Mouse (Mus musculus) olfactory bulb, adult 2 months (tissue): ENCODE measurements around the gene Prkar2b. TPM values are rescaled to one million over a fixed set of nuclear protein-coding genes. Genes with fewer than 3 reads are reported as not detected.

ENCODE experiments used
- H3K27ac ChIP-seq: fragments of 200-500 bp; 2 replicates; pipeline ENCODE4 v1.5.1; 2012; ENCODE audit warnings: low read depth, low read length; ENCODE audit not compliant: insufficient read depth
- H3K4me1 ChIP-seq: fragments of 200-500 bp; 2 replicates; pipeline ENCODE4 v1.6.1; 2012; ENCODE audit warnings: low read length; ENCODE audit not compliant: control insufficient read depth, insufficient read depth
- H3K4me3 ChIP-seq: fragments of 200-500 bp; 2 replicates; pipeline ENCODE4 v1.5.1; 2012; ENCODE audit warnings: mild to moderate bottlenecking, low read depth, low read length, moderate library complexity; ENCODE audit not compliant: insufficient read depth
- CTCF ChIP-seq: fragments of 200-500 bp; IDR thresholded peaks from 2 replicates; pipeline ENCODE4 v1.5.1; 2012; ENCODE audit warnings: low read depth, mild to moderate bottlenecking, low read length, moderate library complexity; ENCODE audit not compliant: insufficient read depth
- POLR2A ChIP-seq: fragments of 200-500 bp; IDR thresholded peaks from 2 replicates; pipeline ENCODE4 v1.6.1; 2012; ENCODE audit warnings: mild to moderate bottlenecking, low read depth, low read length, moderate library complexity; ENCODE audit not compliant: insufficient read depth
- WGBS: fragments of 180-500 bp; shearing (Covaris S2); methylation state at CpG from one replicate; pipeline ENCODE4 v1.1.7; 2018; 5-methylcytosine and 5-hydroxymethylcytosine counted together
- polyA plus RNA-seq: library from polyadenylated mRNA; stranded (reverse); fragments of >200 nt; gene quantifications from 2 replicates; pipeline ENCODE4 v1.2.4, GENCODE M21; 2012; ENCODE audit warnings: low replicate concordance; ENCODE audit not compliant: missing spikeins, insufficient read depth, insufficient read length

The Prkar2b gene
- polyA plus RNA-seq, 1 experiment = not detected

DNA sequence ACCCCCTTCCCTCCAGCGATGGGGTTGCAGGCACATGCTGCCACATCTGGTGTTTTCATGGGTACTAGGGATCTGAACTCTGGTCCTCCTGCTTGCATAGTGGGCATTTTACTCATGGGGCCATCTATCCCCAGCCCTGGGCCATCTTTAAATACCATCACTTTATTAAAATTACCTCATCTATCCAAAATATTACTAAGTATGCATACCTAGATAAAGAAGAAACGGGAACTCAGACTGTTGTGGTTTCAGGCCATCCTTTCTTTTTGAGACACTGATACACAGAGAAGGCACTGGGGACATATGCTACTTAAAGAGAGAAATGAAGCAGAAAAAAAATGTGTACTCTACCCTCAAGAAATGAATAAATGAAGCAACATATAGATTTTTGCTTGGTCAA lies 74.6 kb downstream of the Prkar2b start:
- Histone ChIP-seq H3K27ac (no peak overlapping the region), H3K4me3 (no peak overlapping the region), H3K4me1 (peaks cover 5% of the 10 kb centered on the region; the same call in 1 of the 2 replicates)
- 98% methylated on average over 2 of the region's 2 CpGs for WGBS
- TF ChIP-seq POLR2A (no peak), CTCF (no peak)

DNA sequence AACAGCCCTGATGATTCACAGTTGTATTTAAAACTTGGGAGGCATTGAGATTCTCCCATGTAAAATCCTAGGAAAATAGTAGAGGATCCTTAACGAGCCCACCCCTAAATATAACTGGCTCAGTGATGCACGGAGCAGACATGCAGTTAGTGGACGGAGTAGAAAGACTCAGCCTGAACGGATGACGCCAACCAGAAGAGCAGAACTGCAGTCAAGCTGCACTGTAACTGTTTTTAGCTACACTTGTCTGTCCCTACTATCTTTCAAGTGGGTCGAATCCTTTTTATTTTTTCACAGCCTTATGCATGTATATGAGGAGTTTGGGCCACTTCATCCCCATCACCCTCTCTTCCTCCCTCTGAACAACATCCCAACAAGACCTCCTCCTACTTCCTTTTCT lies 75.4 kb downstream of the Prkar2b start:
- WGBS = 83% methylated on average over 6 of the region's 6 CpGs
- Histone ChIP-seq H3K4me1 (peaks cover 5% of the 10 kb centered on the region; the same call in 1 of the 2 replicates), H3K4me3 (no peak overlapping the region), H3K27ac (no peak overlapping the region)
- TF ChIP-seq CTCF (no peak), POLR2A (no peak)

DNA sequence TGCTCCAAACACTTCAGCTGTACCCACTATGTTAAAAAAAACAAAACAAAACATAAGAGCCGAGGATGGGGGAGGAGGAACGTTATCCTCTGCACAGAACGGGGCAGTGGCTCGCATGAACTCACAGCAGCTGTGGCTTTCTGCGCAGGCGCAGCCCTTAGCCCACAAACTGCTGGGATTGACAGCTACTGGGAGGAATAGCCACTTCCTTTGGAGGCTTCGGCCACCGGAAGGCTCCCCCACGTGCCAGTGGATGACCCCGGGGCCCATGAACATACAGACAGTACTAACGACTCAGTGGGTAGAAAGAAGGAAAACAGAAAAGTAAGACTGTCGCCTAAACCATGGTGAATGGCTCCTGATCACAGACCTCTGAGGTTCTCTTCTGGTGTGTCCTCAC lies 76.4 kb downstream of the Prkar2b start:
- peaks cover 5% of the 10 kb centered on the region; the same call in 1 of the 2 replicates for H3K4me1 ChIP-seq
- 72% methylated on average over 12 of the region's 12 CpGs for WGBS
- no peak overlapping the region for H3K27ac ChIP-seq
- no peak for TF ChIP-seq POLR2A
- TF ChIP-seq CTCF = no peak
- no peak overlapping the region for H3K4me3 ChIP-seq

DNA sequence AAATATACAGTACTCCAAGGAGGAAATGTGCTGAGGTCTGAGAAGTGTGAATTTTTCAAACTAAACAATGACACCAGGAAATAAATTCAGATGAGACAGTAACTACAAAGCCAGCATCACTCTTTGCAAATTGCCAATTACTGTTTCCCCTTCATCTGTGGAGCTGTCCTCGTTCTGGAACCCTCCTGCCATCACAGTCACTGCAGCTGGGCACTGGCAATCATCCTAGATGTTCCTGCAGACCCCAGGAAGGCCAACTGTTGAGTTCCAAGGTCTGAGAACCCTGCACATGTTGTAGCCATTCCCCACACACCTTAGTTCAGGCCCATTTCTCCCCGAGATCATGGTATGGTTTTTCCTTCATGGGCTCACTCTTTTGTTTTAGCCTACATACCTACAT lies 76.9 kb downstream of the Prkar2b start:
- no peak overlapping the region for H3K4me3 ChIP-seq
- H3K4me1 ChIP-seq = peaks cover 5% of the 10 kb centered on the region; the same call in 1 of the 2 replicates
- TF ChIP-seq POLR2A = no peak
- TF ChIP-seq CTCF = no peak
- no peak overlapping the region for H3K27ac ChIP-seq
- WGBS = 68% methylated on average over 2 of the region's 2 CpGs

DNA sequence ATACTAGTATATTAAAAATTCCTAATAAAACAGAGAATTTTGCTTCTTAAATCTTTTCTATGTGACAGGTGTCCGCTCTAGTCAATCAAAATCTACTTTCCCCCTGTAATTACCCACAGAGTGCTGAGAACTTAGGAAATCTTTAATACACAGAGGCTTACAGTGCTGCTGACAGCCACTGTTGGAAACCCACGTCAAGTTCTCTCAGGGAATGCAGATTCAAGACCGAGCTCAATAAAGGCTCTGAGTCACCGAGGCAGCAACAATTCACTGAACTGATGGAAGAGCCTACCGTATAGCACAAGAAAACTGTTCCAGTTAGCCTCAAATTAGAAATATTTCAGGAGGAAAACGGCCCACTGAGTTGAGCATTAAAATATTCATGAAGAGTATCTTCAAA lies 77.3 kb downstream of the Prkar2b start:
- no peak overlapping the region for H3K4me3 ChIP-seq
- TF ChIP-seq POLR2A = no peak
- no peak for TF ChIP-seq CTCF
- H3K4me1 ChIP-seq = peaks cover 5% of the 10 kb centered on the region; the same call in 1 of the 2 replicates
- 35% methylated on average over 6 of the region's 6 CpGs for WGBS
- no peak overlapping the region for H3K27ac ChIP-seq

- TF ChIP-seq POLR2A = no peak
- TF ChIP-seq CTCF = no peak
- H3K27ac ChIP-seq = no peak overlapping the region
- H3K4me3 ChIP-seq = no peak overlapping the region
- WGBS = 56% methylated on average over 7 of the region's 7 CpGs
- H3K4me1 ChIP-seq = peaks cover 5% of the 10 kb centered on the region; the same call in 1 of the 2 replicates
Measured at GRCm38 (mm10) chr12:31983238-31983637, 77.9 kb downstream of the Prkar2b start.

DNA sequence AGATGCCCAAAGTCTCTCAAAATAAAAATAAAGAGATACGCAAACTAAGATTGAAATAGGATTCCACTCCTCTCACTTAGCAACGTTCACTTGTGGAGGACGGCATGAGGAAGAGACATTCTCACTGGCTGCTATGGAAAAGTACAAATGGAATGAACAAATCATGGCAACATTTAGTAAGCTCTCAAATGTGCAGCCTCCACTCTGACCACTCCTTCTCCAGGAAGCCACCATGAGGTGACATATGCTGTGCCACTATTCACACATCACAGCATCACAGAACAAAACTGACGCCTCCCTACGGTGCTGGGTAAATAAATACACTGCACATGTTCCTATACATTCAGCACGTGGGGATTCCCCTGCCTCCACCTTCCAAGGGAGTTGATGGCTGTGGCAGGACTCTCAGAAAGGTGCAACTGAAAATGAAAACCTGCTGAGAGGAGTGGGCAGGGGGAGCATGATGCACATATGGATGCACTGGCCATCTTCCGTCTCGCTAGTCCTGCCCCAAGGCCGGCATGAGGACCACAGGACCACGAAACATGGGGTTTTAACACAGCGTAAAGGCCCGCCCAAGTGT lies 83.4 kb downstream of the Prkar2b start:
- H3K4me3 ChIP-seq = no peak overlapping the region
- 75% methylated on average over 12 of the region's 12 CpGs for WGBS
- no peak overlapping the region for H3K27ac ChIP-seq
- TF ChIP-seq CTCF (no peak), POLR2A (no peak)
- H3K4me1 ChIP-seq = peaks cover 8% of the 10 kb centered on the region

GRCm38 (mm10) chr12:31976544-31976943 lies 84.6 kb downstream of the Prkar2b start:
- 70% methylated on average over 7 of the region's 7 CpGs for WGBS
- H3K4me1 ChIP-seq = peaks cover 8% of the 10 kb centered on the region
- no peak for TF ChIP-seq CTCF
- TF ChIP-seq POLR2A = no peak
- H3K4me3 ChIP-seq = no peak overlapping the region
- H3K27ac ChIP-seq = no peak overlapping the region

- TF ChIP-seq CTCF (no peak), POLR2A (no peak)
Measured at GRCm38 (mm10) chr12:31973473-31974172, 87.5 kb downstream of the Prkar2b start.

More at GRCm38 (mm10) chr12:31973473-31974172, 87.5 kb downstream of the Prkar2b start:
- 60% methylated on average over 13 of the region's 13 CpGs for WGBS
- Histone ChIP-seq H3K4me1 (peaks cover 8% of the 10 kb centered on the region), H3K4me3 (no peak overlapping the region), H3K27ac (no peak overlapping the region)
